Mouse (Mus musculus) hindbrain, embryonic 12.5 days (tissue): Measurements from ENCODE around the gene BC024978. TPM values are rescaled to one million over a fixed set of nuclear protein-coding genes. Genes with fewer than 3 reads are reported as not detected.

Experiments used
- ATAC-seq: fragments of 200-750 bp; cut with Nextera tagmentation; 2 replicates; pipeline ENCODE4 v1.8.0; 2017; ENCODE audit warnings: moderate TSS enrichment; ENCODE audit not compliant: low FRiP score
- H3K27ac ChIP-seq: fragments of 300-500 bp; sonication (generic); 2 replicates; pipeline ENCODE4 v1.5.1; 2016; ENCODE audit warnings: mild to moderate bottlenecking
- H3K27me3 ChIP-seq: fragments of 300-500 bp; sonication (generic); 2 replicates; pipeline ENCODE4 v1.6.1; 2016; ENCODE audit warnings: mild to moderate bottlenecking
- H3K36me3 ChIP-seq: fragments of 300-500 bp; sonication (generic); 2 replicates; pipeline ENCODE4 v1.6.1; 2016; ENCODE audit warnings: mild to moderate bottlenecking
- H3K4me1 ChIP-seq: fragments of 300-500 bp; sonication (generic); 2 replicates; pipeline ENCODE4 v1.6.1; 2016
- H3K4me2 ChIP-seq: fragments of 300-500 bp; sonication (generic); replicated peaks from 2 replicates; pipeline ENCODE4 v1.6.1; 2016; ENCODE audit warnings: mild to moderate bottlenecking
- H3K4me3 ChIP-seq: fragments of 300-500 bp; sonication (generic); 2 replicates; pipeline ENCODE4 v1.5.1; 2016; ENCODE audit warnings: mild to moderate bottlenecking
- H3K9ac ChIP-seq: fragments of 300-500 bp; sonication (generic); 2 replicates; pipeline ENCODE4 v1.6.1; 2016; ENCODE audit warnings: mild to moderate bottlenecking, moderate library complexity
- H3K9me3 ChIP-seq: fragments of 300-500 bp; sonication (generic); replicated peaks from 2 replicates; pipeline ENCODE4 v1.6.1; 2016; ENCODE audit warnings: mild to moderate bottlenecking
- WGBS: fragments of 180-500 bp; shearing (Covaris S2); methylation state at CpG from one replicate; pipeline ENCODE4 v1.1.7; 2016; 5-methylcytosine and 5-hydroxymethylcytosine counted together
- microRNA counts: library from miRNA; unstranded; fragments of <30 nt; microRNA quantifications from one replicate; lab custom pipeline; 2017
- microRNA-seq: library from miRNA; unstranded; fragments of <30 nt; microRNA quantifications from one replicate; pipeline ENCODE4, GENCODE M21; 2017
- polyA plus RNA-seq: library from polyadenylated mRNA; unstranded; fragments of >200 nt; fragmentation: Nextera tagmentation; extraction: Ambion mirVana; gene quantifications from 2 replicates; pipeline ENCODE4 v1.2.1, GENCODE M21; 2016

BC024978 gene
- polyA plus RNA-seq, 1 experiment from 2014 or later, result 3.2 TPM

GRCm38 (mm10) chr7:27255721-27256120 is 60.1 kb downstream of the BC024978 start:
- Histone ChIP-seq H3K4me1 (peaks cover 29% of the 10 kb centered on the region), H3K9me3 (no peaks in the 10 kb centered on the region), H3K9ac (no peak overlapping the region), H3K4me3 (no peak overlapping the region), H3K4me2 (no peak overlapping the region), H3K27ac (no peak overlapping the region), H3K27me3 (no peaks in the 10 kb centered on the region), H3K36me3 (peaks cover 16% of the 10 kb centered on the region)
- 72% methylated on average over 3 of the region's 3 CpGs for WGBS
- no peak for ATAC-seq

GRCm38 (mm10) chr7:27257046-27257851 is 61.7 kb downstream of the BC024978 start:
- Histone ChIP-seq H3K4me2 (peak overlapping the region; percentile 90), H3K4me1 (peaks cover 43% of the 10 kb centered on the region), H3K9me3 (no peaks in the 10 kb centered on the region), H3K9ac (peak overlapping the region; percentile 96), H3K4me3 (peak overlapping the region; percentile 90), H3K27ac (peak overlapping the region; percentile 96), H3K27me3 (no peaks in the 10 kb centered on the region), H3K36me3 (peaks cover 12% of the 10 kb centered on the region)
- ATAC-seq, result peak; percentile 11; the same call in 1 of the 2 replicates
- 12% methylated on average over 27 of the region's 27 CpGs for WGBS

- peak overlapping the region; percentile 96 for H3K27ac ChIP-seq
- H3K4me3 ChIP-seq, result peak overlapping the region; percentile 90
- ATAC-seq, result peak; percentile 21; the same call in 1 of the 2 replicates
- no peaks in the 10 kb centered on the region for H3K9me3 ChIP-seq
- H3K27me3 ChIP-seq, result no peaks in the 10 kb centered on the region
- peak overlapping the region; percentile 90 for H3K4me2 ChIP-seq
- peaks cover 43% of the 10 kb centered on the region for H3K4me1 ChIP-seq
- peaks cover 17% of the 10 kb centered on the region for H3K36me3 ChIP-seq
- H3K9ac ChIP-seq, result peak overlapping the region; percentile 96
- WGBS, result 0% methylated on average over 6 of the region's 6 CpGs
These were observed 62.2 kb downstream of the BC024978 start for GRCm38 (mm10) chr7:27257852-27258204.

GRCm38 (mm10) chr7:27258205-27258899 is 62.8 kb downstream of the BC024978 start, which contains the start of gene Numbl:
Gene Numbl, plus strand, starts transcription at chr7:27258433.
- H3K9ac ChIP-seq, result peak within 1 kb of the TSS; percentile 96
- ATAC-seq, result peak; percentile 83
- under 1% methylated on average over 41 of the region's 47 CpGs for WGBS

GRCm38 (mm10) chr7:27259271-27259721 is 63.7 kb downstream of the BC024978 start:
- Histone ChIP-seq H3K9ac (peak overlapping the region; percentile 96), H3K27ac (peak overlapping the region; percentile 96), H3K4me3 (peak overlapping the region; percentile 90), H3K36me3 (peaks cover 25% of the 10 kb centered on the region), H3K9me3 (no peaks in the 10 kb centered on the region), H3K4me2 (peak overlapping the region; percentile 90), H3K27me3 (no peaks in the 10 kb centered on the region), H3K4me1 (peaks cover 43% of the 10 kb centered on the region)
- WGBS, result 2% methylated on average over 9 of the region's 9 CpGs
- no peak for ATAC-seq

More at GRCm38 (mm10) chr7:27258205-27258899, 62.8 kb downstream of the BC024978 start, which contains the start of gene Numbl:
- Histone ChIP-seq H3K27ac (peak within 1 kb of the TSS; percentile 96), H3K4me3 (peak within 1 kb of the TSS; percentile 90), H3K4me2 (peak within 1 kb of the TSS; percentile 90), H3K36me3 (peaks cover 19% of the 10 kb centered on the region), H3K9me3 (no peaks in the 10 kb centered on the region), H3K27me3 (no peaks in the 10 kb centered on the region), H3K4me1 (peaks cover 43% of the 10 kb centered on the region)

GRCm38 (mm10) chr7:27259771-27260170 is 64.2 kb downstream of the BC024978 start:
- peak overlapping the region; percentile 96 for H3K27ac ChIP-seq
- peak overlapping the region; percentile 90 for H3K4me2 ChIP-seq
- H3K9ac ChIP-seq, result peak overlapping the region; percentile 96
- WGBS, result 25% methylated on average over 5 of the region's 5 CpGs
- H3K4me3 ChIP-seq, result peak overlapping the region; percentile 90
- H3K36me3 ChIP-seq, result peaks cover 28% of the 10 kb centered on the region
- peaks cover 43% of the 10 kb centered on the region for H3K4me1 ChIP-seq
- no peaks in the 10 kb centered on the region for H3K27me3 ChIP-seq
- no peaks in the 10 kb centered on the region for H3K9me3 ChIP-seq
- ATAC-seq, result no peak

MicroRNAs within 50 kb of the gene (microRNA counts, 519-probe panel; counts per million panel counts)
- 470 counts per million, percentile 58 among the panel's probes with 10 or more counts for microRNA mmu-miR-1191 (lab: Ali Mortazavi, UCI)

Small RNA genes lying within 50 kb of the gene (microRNA-seq; reads per million reads assigned to microRNA genes)
- gene Mir1191, result 4.3 reads per million, percentile 9 among the genes with 10 or more reads in this experiment
- not detected for gene Mir3101

Other genes starting within 250 kb of the BC024978 start
- gene Cyp2a12, start 166.7 kb upstream of the BC024978 start, polyA plus RNA-seq, result not detected in 2 replicates
- not detected in 2 replicates for gene Cyp2f2, start 75.9 kb upstream of the BC024978 start, polyA plus RNA-seq
- gene Cyp2t4, start 42.1 kb upstream of the BC024978 start, polyA plus RNA-seq, result 0.13 and 0.18 TPM in 2 replicates
- gene Egln2, start 29.0 kb upstream of the BC024978 start, polyA plus RNA-seq, result 95.0 and 102 TPM in 2 replicates
- 86.6 and 101 TPM in 2 replicates for gene Rab4b, start 16.9 kb upstream of the BC024978 start, polyA plus RNA-seq
- 0.85 and 1.9 TPM in 2 replicates for gene Gm21983, start 14.7 kb upstream of the BC024978 start, polyA plus RNA-seq
- 20.0 and 25.6 TPM in 2 replicates for gene Mia, start 14.6 kb upstream of the BC024978 start, polyA plus RNA-seq
- gene Snrpa, start 490 bp downstream of the BC024978 start, polyA plus RNA-seq, result 233 and 254 TPM in 2 replicates
- gene Itpkc, start 32.9 kb downstream of the BC024978 start, polyA plus RNA-seq, result 10.2 and 10.7 TPM in 2 replicates
- 23.2 and 24.3 TPM in 2 replicates for gene Coq8b, start 37.2 kb downstream of the BC024978 start, polyA plus RNA-seq
- gene Numbl, start 62.7 kb downstream of the BC024978 start, polyA plus RNA-seq, result 60.2 and 63.0 TPM in 2 replicates
- gene Ltbp4, start 141.9 kb downstream of the BC024978 start, polyA plus RNA-seq, result 8.7 and 8.9 TPM in 2 replicates
- gene Shkbp1, start 160.2 kb downstream of the BC024978 start, polyA plus RNA-seq, result 72.4 and 76.2 TPM in 2 replicates
- gene Gm20479, start 161.6 kb downstream of the BC024978 start, polyA plus RNA-seq, result 0.43 and 0.59 TPM in 2 replicates